Mouse (Mus musculus) lung, adult 10 weeks (tissue): Measurements from ENCODE around the gene Dbi. TPM values are rescaled to one million over a fixed set of nuclear protein-coding genes. Genes with fewer than 3 reads are reported as not detected.

Experiments
- polyA plus RNA-seq: library from polyadenylated mRNA; stranded (reverse); fragments of 350-450 nt; fragmentation: Illumina TruSeq; extraction: RNeasy Lipid Tissue Mini Kit (QIAGEN cat#74804); gene quantifications from one replicate; pipeline ENCODE4 v1.2.3, GENCODE M21; 2014; ENCODE audit warnings: low read depth, low replicate concordance; ENCODE audit not compliant: insufficient read depth

Dbi gene
- polyA plus RNA-seq, result 599 TPM

GRCm38 (mm10) chr1:120120969-120121811 is at the start of gene Dbi, which contains the start of gene 3110009E18Rik:
Dbi (minus strand) TSS chr1:120121078.
3110009E18Rik (plus strand) TSS chr1:120121187.

DNA sequence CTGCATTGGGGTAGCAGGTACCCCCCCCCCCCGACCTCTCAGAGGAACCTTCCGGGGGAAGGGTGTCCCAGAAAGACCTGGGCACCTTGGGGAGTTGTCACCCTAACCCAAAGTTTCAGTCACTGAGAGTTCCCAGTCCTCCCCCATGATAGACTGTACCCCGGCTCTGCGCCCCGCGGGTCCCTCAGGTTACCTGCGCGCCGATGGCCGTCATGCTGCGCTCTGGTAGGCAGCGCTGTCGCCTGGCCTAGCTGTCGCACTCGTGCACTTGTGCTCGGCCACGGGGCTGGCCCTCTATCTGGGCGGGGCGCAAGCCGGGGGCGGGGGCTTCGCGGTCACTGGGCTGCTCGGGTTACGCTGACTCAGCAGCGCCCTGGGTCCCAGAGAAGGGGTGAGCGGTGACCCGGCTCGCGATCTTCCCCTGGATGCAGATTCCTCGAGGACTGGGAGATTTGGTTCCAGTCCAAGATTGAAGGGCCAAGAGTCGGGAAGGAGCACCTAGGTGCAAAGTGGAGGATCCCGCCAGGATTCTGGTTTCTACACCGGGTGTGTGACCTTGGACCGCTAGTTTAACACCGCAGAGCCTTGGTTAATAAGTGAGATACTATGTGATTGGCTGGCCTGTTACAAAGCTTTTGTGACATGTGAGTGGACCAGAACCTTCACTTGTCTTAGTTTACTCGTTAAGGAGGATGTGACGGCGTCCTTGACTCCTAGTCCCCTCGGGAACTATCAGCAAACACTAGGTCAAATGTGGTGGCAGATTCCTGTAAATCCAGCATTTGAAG is 47.2 kb downstream of the Dbi start, which contains the start of gene Tmem37:
TSS of gene Tmem37 (minus strand) at position 556 of the 788 bp plus-strand sequence.

Other genes starting within 250 kb of the Dbi start
- gene Tmem177, start 207.9 kb downstream of the Dbi start, polyA plus RNA-seq, result 3.7 TPM
- 1.2 TPM for gene Cfap221, start 123.8 kb downstream of the Dbi start, polyA plus RNA-seq
- gene Sctr, start 114.2 kb downstream of the Dbi start, polyA plus RNA-seq, result 0.14 TPM
- gene Tmem37, start 47.0 kb downstream of the Dbi start, polyA plus RNA-seq, result 36.4 TPM
- gene 3110009E18Rik, start 109 bp upstream of the Dbi start, polyA plus RNA-seq, result 10.1 TPM
- 11.5 TPM for gene Steap3, start 151.6 kb upstream of the Dbi start, polyA plus RNA-seq
- 0.11 TPM for gene C1ql2, start 219.5 kb upstream of the Dbi start, polyA plus RNA-seq